Mouse (Mus musculus) gastrocnemius, adult 18-20 months (tissue): Measurements from ENCODE around the gene Map2k1. TPM values are rescaled to one million over a fixed set of nuclear protein-coding genes. Genes with fewer than 3 reads are reported as not detected.
"Not testable (repeated sequence)": the region's sequence is repeated elsewhere in the genome, so short reads cannot be mapped to it uniquely, and the experiment has no call there.

Source experiments
- DNase-seq: peaks from one replicate; pipeline ENCODE4 v3.0.0; 2021; ENCODE audit warnings: low spot score
- long read RNA-seq, 2 experiments: library from polyadenylated mRNA; stranded (forward); transcript quantifications; one replicate each; pipeline ENCODE4 v2.0.0; 2021
- total RNA-seq, 2 experiments: library from RNA; stranded (reverse); gene quantifications; 2 replicates each; pipeline ENCODE4 v1.2.3; 2021

Gene Map2k1
- total RNA-seq: 10 to 100 TPM; 55.8 to 56.9 TPM
- long read RNA-seq, experiment 1, transcript Map2k1-201 (11 exons, 2,436 nt): major isoform, 89 of 117 reads
- long read RNA-seq, experiment 1, partial matches to known transcripts: 6 of 117 reads
- long read RNA-seq, experiment 1, other reads (novel, unspliced or antisense): 21 of 117 reads
- long read RNA-seq, experiment 2, transcript Map2k1-201 (11 exons, 2,436 nt): major isoform, 72 of 88 reads
- long read RNA-seq, experiment 2, partial matches to known transcripts: 9 of 88 reads
- long read RNA-seq, experiment 2, other reads (novel, unspliced or antisense): 7 of 88 reads

GRCm38 (mm10) chr9:64253021-64253904 lies at the start of gene Map2k1:
Map2k1 (minus strand) TSS chr9:64253631.
- peak; percentile 100 for DNase-seq

DNA sequence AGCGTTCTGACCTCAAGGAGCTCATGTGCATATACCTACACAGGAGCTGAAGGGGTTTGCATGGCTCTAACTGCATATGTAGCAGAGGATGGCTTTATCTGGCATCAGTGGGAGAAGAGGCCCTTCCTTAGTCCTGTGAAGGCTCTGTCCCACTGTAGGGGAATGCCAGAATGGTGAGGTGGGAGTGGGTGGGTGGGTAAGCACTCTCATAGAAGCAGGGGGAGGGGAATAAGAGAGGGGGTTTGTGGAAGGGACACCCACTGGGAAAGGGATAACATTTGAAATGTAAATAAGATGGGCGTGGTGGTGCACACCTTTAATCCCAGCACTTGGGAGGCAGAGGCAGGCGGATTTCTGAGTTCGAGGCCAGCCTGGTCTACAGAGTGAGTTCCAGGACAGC lies 49.7 kb upstream of the Map2k1 start:
- not testable (repeated sequence) for DNase-seq

DNA sequence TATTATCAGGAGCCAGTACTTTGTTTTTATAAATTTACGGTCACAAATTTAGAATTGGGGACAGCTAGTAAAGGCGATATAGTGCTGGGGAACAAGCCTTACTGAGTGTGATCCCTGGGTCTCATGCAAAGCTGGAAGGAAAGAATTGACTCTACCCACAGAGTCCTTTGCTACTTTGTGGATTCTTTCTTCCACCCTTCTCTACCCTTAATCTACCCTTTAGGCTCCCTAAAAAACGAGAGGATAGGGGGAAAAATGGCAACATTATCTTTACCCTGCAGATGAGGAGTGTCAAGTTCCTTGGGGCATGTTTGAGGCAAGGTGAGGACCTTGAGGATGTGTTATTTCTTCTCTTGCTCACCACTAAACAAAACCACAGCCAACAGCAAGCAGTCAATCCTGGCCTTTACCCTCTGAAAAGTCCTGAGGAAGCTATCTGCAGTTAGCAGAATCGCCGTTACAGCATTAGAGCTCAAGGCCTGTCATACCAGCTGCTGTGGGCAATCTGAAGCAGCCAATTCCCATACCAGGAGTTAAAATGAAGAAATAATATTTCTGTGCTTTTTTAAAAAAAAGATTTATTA lies 29.1 kb upstream of the Map2k1 start:
- no peak for DNase-seq

DNA sequence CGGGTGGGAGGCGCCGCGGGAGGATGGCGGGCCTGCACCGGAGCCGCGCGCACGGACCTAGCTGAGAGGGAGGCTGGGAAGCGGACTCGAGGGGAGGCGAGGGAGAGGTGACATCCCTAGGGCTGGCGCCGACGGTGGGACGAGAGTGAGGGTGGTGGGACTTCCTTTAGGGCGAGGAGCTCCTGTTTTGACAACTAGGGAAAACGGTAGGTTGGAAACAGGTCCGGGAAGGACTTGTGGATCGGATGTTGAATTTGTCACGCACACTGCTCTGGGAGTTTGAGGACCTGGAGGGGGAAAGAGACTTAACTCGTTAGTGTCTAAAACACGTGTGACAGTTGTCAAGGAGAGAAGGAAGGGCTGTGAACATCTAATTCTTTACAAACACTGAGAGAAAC lies 28.3 kb upstream of the Map2k1 start:
- DNase-seq: no peak

- peak; percentile 96 for DNase-seq
These were observed 27.8 kb upstream of the Map2k1 start, which contains the start of gene Tipin for GRCm38 (mm10) chr9:64281105-64281780. Tipin (plus strand) TSS chr9:64281581.

- no peak for DNase-seq
These were observed 25.4 kb upstream of the Map2k1 start for GRCm38 (mm10) chr9:64278665-64279310.

- peak; percentile 55 for DNase-seq
These were observed 24.3 kb upstream of the Map2k1 start for GRCm38 (mm10) chr9:64277706-64278105.

- no peak for DNase-seq
These were observed 21.5 kb upstream of the Map2k1 start for GRCm38 (mm10) chr9:64274919-64275318.

DNA sequence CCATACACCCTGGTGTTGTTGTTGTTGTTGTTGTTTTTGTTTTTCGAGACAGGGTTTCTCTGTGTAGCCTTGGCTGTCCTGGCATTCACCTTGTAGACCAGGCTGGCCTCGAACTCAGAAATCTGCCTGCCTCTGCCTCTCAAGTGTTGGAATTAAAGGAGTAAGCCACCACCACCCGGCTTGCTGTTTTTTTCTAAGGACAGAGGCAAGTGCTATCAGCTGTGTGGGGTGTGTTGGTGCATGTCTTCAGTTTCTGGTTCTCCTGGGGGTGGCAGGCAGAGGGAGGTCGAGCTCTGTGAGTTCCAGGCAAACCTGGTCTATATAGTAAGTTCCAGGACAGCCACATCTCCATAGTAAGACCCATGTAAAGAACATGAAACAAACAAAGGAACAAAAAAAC lies 20.9 kb upstream of the Map2k1 start:
- no peak for DNase-seq

GRCm38 (mm10) chr9:64273757-64274156 lies 20.3 kb upstream of the Map2k1 start:
- no peak for DNase-seq

DNA sequence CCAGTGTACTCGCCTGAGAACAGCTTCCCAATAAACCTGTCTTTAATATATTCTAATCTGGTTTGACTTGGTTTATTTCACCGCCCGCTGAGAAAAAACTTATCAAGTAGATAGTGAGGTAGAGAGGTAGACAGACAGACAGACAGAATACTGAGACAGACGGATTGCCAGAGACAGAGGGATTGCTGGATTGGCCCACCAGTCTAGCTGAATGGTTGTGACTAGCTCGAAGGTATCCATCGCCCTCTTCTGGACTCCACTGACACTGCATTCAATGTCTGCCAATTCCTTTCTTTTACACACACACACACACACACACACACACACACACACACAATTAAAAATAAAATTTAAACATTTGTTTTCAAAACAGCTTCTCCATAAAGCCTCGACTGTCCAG lies 19.2 kb upstream of the Map2k1 start:
- peak; percentile 48 for DNase-seq

DNA sequence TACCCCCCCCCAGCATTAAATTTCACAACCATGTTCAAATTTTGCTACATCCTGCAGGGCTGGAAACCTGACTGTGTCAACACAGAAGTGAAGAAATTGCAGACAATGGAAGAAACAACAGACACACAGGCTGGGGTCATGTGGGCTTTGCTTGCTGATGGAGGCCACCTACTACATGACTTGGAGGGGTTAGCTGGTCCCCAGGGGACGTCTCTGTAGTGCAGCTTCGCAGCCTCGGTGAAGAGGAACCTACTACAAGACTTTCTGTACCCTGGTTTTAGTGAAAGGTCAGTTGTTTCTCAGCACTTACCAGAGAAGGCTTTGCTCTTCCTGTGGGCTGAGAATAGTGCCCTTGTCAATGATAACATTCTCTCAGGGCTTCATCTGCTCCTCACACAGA lies 17.8 kb upstream of the Map2k1 start:
- no peak for DNase-seq

DNA sequence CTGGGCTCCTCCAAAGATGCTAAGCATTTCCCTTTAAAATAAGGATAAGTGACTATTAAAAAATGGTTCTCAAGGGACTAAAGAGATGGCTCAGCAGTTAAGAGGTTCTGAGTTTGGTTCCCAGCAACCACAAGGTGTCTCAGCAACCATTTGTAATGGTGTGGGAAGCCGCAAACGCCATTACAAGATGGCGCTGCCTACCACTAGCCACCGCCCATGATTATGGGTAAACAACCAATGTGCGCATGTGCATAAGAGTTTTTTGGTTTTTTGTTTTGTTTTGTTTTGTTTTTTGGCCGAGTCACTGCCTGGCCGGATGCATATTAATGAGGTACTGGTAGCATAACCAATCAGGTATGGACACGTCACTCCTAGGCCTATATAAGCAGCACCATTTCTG lies 15.4 kb upstream of the Map2k1 start:
- DNase-seq: not testable (repeated sequence)

DNA sequence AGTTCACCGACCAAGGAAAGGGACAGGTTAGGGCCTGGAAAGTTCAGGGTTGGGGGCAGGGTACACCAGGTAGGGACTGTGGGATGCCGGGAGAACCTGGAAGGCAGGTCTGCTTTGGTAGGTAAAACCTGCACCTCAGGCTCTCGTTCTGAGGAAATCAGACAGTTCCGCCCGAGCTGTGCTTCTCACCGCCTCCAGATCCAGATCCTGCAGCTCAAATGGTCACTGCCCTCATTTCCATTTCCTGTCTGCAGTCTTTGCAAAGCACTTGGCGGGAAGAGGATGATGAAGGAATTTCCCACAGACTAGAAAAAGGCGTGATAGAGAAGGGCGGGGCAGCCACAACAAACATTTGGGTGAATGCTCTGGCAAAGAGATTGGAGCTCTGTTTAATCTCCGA lies 14.8 kb upstream of the Map2k1 start:
- no peak for DNase-seq

DNA sequence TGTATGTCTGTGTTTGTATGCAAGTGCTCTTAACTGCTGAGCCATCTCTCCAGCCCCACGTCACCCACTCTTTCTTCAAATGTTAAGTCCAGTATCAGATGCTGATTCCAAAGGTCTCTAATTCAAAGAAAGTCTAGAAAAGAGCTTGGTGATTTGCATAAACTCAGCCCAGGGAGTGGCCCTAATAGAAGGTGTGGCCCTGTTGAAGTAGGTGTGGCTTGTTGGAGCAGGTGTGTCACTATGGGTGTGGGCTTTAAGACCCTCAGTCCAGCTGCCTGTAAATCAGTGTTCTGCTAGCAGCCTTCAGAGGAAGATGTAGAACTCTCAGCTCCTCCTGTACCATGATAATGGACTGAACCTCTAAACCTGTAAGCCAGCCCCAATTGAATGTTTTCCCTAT lies 13.8 kb upstream of the Map2k1 start:
- DNase-seq: no peak

DNA sequence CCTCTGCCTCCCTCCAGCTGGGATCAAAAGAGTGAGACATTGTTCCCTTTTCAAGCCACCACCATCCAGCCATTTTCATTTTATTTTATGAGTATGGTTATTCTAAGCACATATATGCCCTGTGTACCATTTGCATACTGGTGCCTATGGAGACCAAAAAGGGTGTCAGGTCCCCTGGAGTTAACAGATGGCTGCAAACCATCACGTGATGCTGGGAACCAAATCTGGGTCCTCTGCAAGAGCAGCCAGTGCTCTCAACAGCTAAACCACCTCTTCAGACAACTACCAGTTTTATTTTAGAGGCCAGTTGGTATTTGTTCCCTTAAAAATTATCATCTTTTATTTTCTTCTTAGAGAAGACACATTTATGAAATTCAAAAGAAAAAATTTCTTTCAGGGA lies 11.4 kb upstream of the Map2k1 start:
- DNase-seq: no peak

- DNase-seq: no peak
These were observed 7.6 kb upstream of the Map2k1 start for GRCm38 (mm10) chr9:64261023-64261422.

GRCm38 (mm10) chr9:64259906-64260305 lies 6.5 kb upstream of the Map2k1 start:
- DNase-seq: no peak

GRCm38 (mm10) chr9:64256204-64256603 lies 2.8 kb upstream of the Map2k1 start:
- no peak for DNase-seq

GRCm38 (mm10) chr9:64255422-64255821 lies 2.0 kb upstream of the Map2k1 start:
- DNase-seq: no peak

DNA sequence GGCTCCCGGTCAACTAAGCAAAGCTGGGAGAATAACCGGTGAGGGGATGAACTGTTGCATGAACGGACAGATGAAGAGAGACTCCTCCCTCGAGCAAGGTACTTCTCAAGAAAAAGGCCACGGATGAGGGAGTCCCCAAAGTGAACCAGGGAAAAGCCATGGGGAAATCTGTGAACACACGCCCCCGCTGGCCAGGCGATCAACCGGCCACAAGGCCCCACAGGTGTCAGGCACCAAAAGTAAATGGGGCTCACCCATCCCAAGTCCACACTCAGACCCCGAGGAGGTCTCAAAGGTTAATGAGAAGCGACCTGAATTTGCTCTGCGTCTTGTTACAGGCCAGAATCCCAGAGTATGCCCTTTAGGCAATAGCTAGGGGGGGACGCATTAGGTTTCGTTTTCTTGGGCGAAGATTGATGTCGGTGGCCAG lies 825 bp downstream of the Map2k1 start:
- DNase-seq: peak; percentile 10
